Mouse (Mus musculus) kidney, embryonic 15.5 days (tissue): ENCODE data around the gene Gm1113. TPM values are rescaled to one million over a fixed set of nuclear protein-coding genes. Genes with fewer than 3 reads are reported as not detected.

Experiments used
- ATAC-seq: fragments of 200-750 bp; cut with Nextera tagmentation; replicated peaks from 2 replicates; pipeline ENCODE4 v1.8.0; 2017; ENCODE audit warnings: moderate TSS enrichment; ENCODE audit not compliant: low FRiP score
- H3K27ac ChIP-seq: fragments of 300-500 bp; sonication (generic); 2 replicates; pipeline ENCODE4 v1.5.1; 2015; ENCODE audit warnings: mild to moderate bottlenecking, inconsistent platforms
- H3K27me3 ChIP-seq: fragments of 300-500 bp; sonication (generic); 2 replicates; pipeline ENCODE4 v1.6.1; 2015; ENCODE audit warnings: inconsistent platforms
- H3K36me3 ChIP-seq: fragments of 300-500 bp; sonication (generic); 2 replicates; pipeline ENCODE4 v1.6.1; 2015; ENCODE audit warnings: inconsistent platforms
- H3K4me1 ChIP-seq: fragments of 300-500 bp; sonication (generic); 2 replicates; pipeline ENCODE4 v1.6.1; 2015; ENCODE audit warnings: inconsistent platforms
- H3K4me2 ChIP-seq: fragments of 300-500 bp; sonication (generic); 2 replicates; pipeline ENCODE4 v1.6.1; 2015; ENCODE audit warnings: moderate library complexity, mild to moderate bottlenecking, inconsistent platforms
- H3K4me3 ChIP-seq: fragments of 300-500 bp; sonication (generic); replicated peaks from 2 replicates; pipeline ENCODE4 v1.5.1; 2015; ENCODE audit warnings: mild to moderate bottlenecking, inconsistent platforms
- H3K9ac ChIP-seq: fragments of 300-500 bp; sonication (generic); 2 replicates; pipeline ENCODE4 v1.6.1; 2015; ENCODE audit warnings: mild to moderate bottlenecking, inconsistent platforms
- H3K9me3 ChIP-seq: fragments of 300-500 bp; sonication (generic); replicated peaks from 2 replicates; pipeline ENCODE4 v1.6.1; 2016; ENCODE audit warnings: inconsistent platforms
- WGBS: fragments of 180-500 bp; shearing (Covaris S2); methylation state at CpG from one replicate; pipeline ENCODE4 v1.1.7; 2015; ENCODE audit warnings: mixed read lengths; 5-methylcytosine and 5-hydroxymethylcytosine counted together
- polyA plus RNA-seq: library from polyadenylated mRNA; unstranded; fragments of >200 nt; fragmentation: Nextera tagmentation; extraction: Ambion mirVana; gene quantifications from 2 replicates; pipeline ENCODE4 v1.2.1, GENCODE M21; 2015

Gene Gm1113
- polyA plus RNA-seq, 1 experiment from 2014 or later, result not detected

GRCm38 (mm10) chr9:35459594-35459993 lies 58.5 kb downstream of the Gm1113 start:
- whole genome bisulfite sequencing, result 48% methylated on average over 8 of the region's 8 CpGs
- H3K4me2 ChIP-seq, result no peak overlapping the region
- H3K9me3 ChIP-seq, result no peaks in the 10 kb centered on the region
- ATAC-seq, result no peak
- H3K4me3 ChIP-seq, result no peak overlapping the region
- H3K27me3 ChIP-seq, result no peaks in the 10 kb centered on the region
- H3K27ac ChIP-seq, result no peak overlapping the region
- no peak overlapping the region for H3K9ac ChIP-seq
- no peaks in the 10 kb centered on the region for H3K4me1 ChIP-seq
- H3K36me3 ChIP-seq, result peaks cover 57% of the 10 kb centered on the region

Other genes starting within 250 kb of the Gm1113 start
- gene Cdon, start 97.1 kb downstream of the Gm1113 start, polyA plus RNA-seq, result 4.0 and 4.2 TPM in 2 replicates
- 2.3 and 2.4 TPM in 2 replicates for gene Ddx25, start 40.3 kb upstream of the Gm1113 start, polyA plus RNA-seq
- 21.8 and 22.0 TPM in 2 replicates for gene Pus3, start 40.3 kb upstream of the Gm1113 start, polyA plus RNA-seq
- 1.0 TPM in 2 replicates for gene Pate2, start 52.0 kb upstream of the Gm1113 start, polyA plus RNA-seq
- gene Hyls1, start 52.1 kb upstream of the Gm1113 start, polyA plus RNA-seq, result 15.5 and 15.6 TPM in 2 replicates
- not detected in 2 replicates for gene Pate4, start 93.7 kb upstream of the Gm1113 start, polyA plus RNA-seq
- gene Pate3, start 129.9 kb upstream of the Gm1113 start, polyA plus RNA-seq, result not detected in 2 replicates
- gene Pate1, start 169.1 kb upstream of the Gm1113 start, polyA plus RNA-seq, result not detected in 2 replicates
- not detected in 2 replicates for gene Gm17677, start 222.8 kb upstream of the Gm1113 start, polyA plus RNA-seq